25 mouse cellular contexts compared by ENCODE assay signal in genomic region chr9:70182639-70183038, GRCm38 (mm10). TPM values are rescaled to one million over a fixed set of nuclear protein-coding genes. Genes with fewer than 3 reads are reported as not detected.
DNase-seq lines count a peak whose midpoint lies in the region; ATAC-seq lines count a peak whose summit lies in the region.
"Had no signal": no experiment of that assay in that cellular context is flagged by ENCODE, and none has a peak within 500 bp of the region (broad histone marks: within the 10 kb centered on the region; RNA-seq: fewer than 3 reads in every experiment).

No protein-coding gene starts in this region.

- H3K9me3 ChIP-seq in hindbrain, embryonic 13.5 days = no peaks in the 10 kb centered on the region
- H3K9me3 ChIP-seq in hindbrain, embryonic 11.5 days (ENCODE audit: control insufficient read depth, low read length) = no peaks in the 10 kb centered on the region
- H3K9me3 ChIP-seq in limb, embryonic 10.5 days (replicated peaks) = no peaks in the 10 kb centered on the region
- H3K9me3 ChIP-seq: liver, embryonic 13.5 days had no signal

- H3K4me2 ChIP-seq in hindbrain, embryonic 13.5 days = no peak overlapping the region
- H3K4me2 ChIP-seq in hindbrain, embryonic 11.5 days (replicated peaks; ENCODE audit: low read depth, low read length) = no peak overlapping the region
- H3K4me2 ChIP-seq: liver, embryonic 13.5 days had no signal

- peaks cover 21% of the 10 kb centered on the region for H3K4me1 ChIP-seq in hindbrain, embryonic 13.5 days (replicated peaks)
- no peaks in the 10 kb centered on the region for H3K4me1 ChIP-seq in hindbrain, embryonic 11.5 days (replicated peaks; ENCODE audit: control insufficient read depth, insufficient read depth, low read length)
- H3K4me1 ChIP-seq in limb, embryonic 10.5 days = peaks cover 17% of the 10 kb centered on the region
- H3K4me1 ChIP-seq: liver, embryonic 13.5 days had no signal

- H3K27me3 ChIP-seq in hindbrain, embryonic 13.5 days = 0 out of 2 replicates have a peak, but pooled peaks cover 2% of the 10 kb centered on the region
- no peaks in the 10 kb centered on the region for H3K27me3 ChIP-seq in hindbrain, embryonic 11.5 days (ENCODE audit: control insufficient read depth, insufficient read depth, low read length)
- no peaks in the 10 kb centered on the region for H3K27me3 ChIP-seq in limb, embryonic 10.5 days (ENCODE audit: low read depth, poor library complexity, severe bottlenecking)
- H3K27me3 ChIP-seq: liver, embryonic 13.5 days; Patski had no signal

- WGBS in hindbrain, embryonic 13.5 days = 46% methylated on average over 7 of the region's 7 CpGs
- WGBS in hindbrain, embryonic 11.5 days = 56% methylated on average over 7 of the region's 7 CpGs
- 77% methylated on average over 7 of the region's 7 CpGs for WGBS in limb, embryonic 10.5 days

- DNase-seq in embryo, embryonic 11 days = peak; percentile 10
- no peak for DNase-seq in embryo, embryonic 10 days (ENCODE audit: low spot score)
- no peak for DNase-seq in hindbrain, embryonic 11.5 days (ENCODE audit: low spot score)
- DNase-seq in Muller cell, postnatal 12 days (ENCODE audit: inconsistent ontology term) = peak; percentile 39
- no peak for DNase-seq in limb, embryonic 10.5 days (ENCODE audit: low spot score)
- no peak for DNase-seq in MN1 (ENCODE audit: low spot score)
- DNase-seq: adrenal gland, adult 8-10 months; cerebellum, adult 18-20 months; cerebellum, postnatal 14 days; gastrocnemius, postnatal 36 days; kidney, postnatal 25 days; layer of hippocampus, postnatal 36 days; liver, embryonic 13.5 days; lung, adult 2 months; lung, postnatal 14 days; right cerebral cortex, postnatal 14 days; thymus, postnatal 25 days had no signal

- no peak overlapping the region for H3K4me3 ChIP-seq in hindbrain, embryonic 13.5 days
- H3K4me3 ChIP-seq in hindbrain, embryonic 11.5 days (ENCODE audit: low read depth, low read length) = no peak overlapping the region
- no peak overlapping the region for H3K4me3 ChIP-seq in limb, embryonic 10.5 days
- H3K4me3 ChIP-seq: layer of hippocampus, adult 2 months; liver, embryonic 13.5 days; megakaryocyte, embryonic 14.5 days had no signal

- no peak overlapping the region for H3K9ac ChIP-seq in hindbrain, embryonic 13.5 days
- no peak overlapping the region for H3K9ac ChIP-seq in hindbrain, embryonic 11.5 days (ENCODE audit: low read depth, low read length)
- H3K9ac ChIP-seq: liver, embryonic 13.5 days had no signal

- ATAC-seq in hindbrain, embryonic 13.5 days (ENCODE audit: low FRiP score) = no peak
- no peak for ATAC-seq in hindbrain, embryonic 11.5 days (ENCODE audit: low FRiP score)
- no peak for ATAC-seq in frontal cortex, adult (ENCODE audit: low TSS enrichment)
- ATAC-seq: CD4-positive, CD25-positive, alpha-beta regulatory T cell, adult 4 months; forebrain, embryonic 16.5 days; intestine, postnatal 0 days; Patski had no signal

- no peaks in the 10 kb centered on the region for H3K36me3 ChIP-seq in hindbrain, embryonic 13.5 days
- no peaks in the 10 kb centered on the region for H3K36me3 ChIP-seq in hindbrain, embryonic 11.5 days (ENCODE audit: control insufficient read depth, insufficient read depth, low read length)
- no peaks in the 10 kb centered on the region for H3K36me3 ChIP-seq in limb, embryonic 10.5 days
- H3K36me3 ChIP-seq: liver, embryonic 13.5 days had no signal

- H3K27ac ChIP-seq in hindbrain, embryonic 13.5 days = peak overlapping the region; percentile 79
- H3K27ac ChIP-seq in hindbrain, embryonic 11.5 days (ENCODE audit: low read depth, low read length) = no peak overlapping the region
- peak overlapping the region; percentile 40; the same call in 1 of the 2 replicates for H3K27ac ChIP-seq in limb, embryonic 10.5 days
- H3K27ac ChIP-seq: layer of hippocampus, adult 2 months; liver, embryonic 13.5 days had no signal

RNA-seq across cellular contexts. Expression of gene Myo1e, which starts 24.5 kb away (rescaled TPM):
- 8.3 and 9.2 TPM in 2 replicates for polyA plus RNA-seq in hindbrain, embryonic 13.5 days (2015; fragmentation: Nextera tagmentation; extraction: Ambion mirVana)
- polyA plus RNA-seq in hindbrain, embryonic 11.5 days (2014; fragmentation: Nextera tagmentation; extraction: Ambion mirVana) = 10.0 and 10.8 TPM in 2 replicates
- polyA plus RNA-seq in limb, embryonic 10.5 days (2016; fragmentation: Nextera tagmentation; extraction: Ambion mirVana) = 13.3 and 18.9 TPM in 2 replicates

RNA-seq across cellular contexts. Expression of gene Fam81a, which starts 40.3 kb away (rescaled TPM):
- 7.9 and 10.0 TPM in 2 replicates for polyA plus RNA-seq in hindbrain, embryonic 13.5 days (2015; fragmentation: Nextera tagmentation; extraction: Ambion mirVana)
- polyA plus RNA-seq in hindbrain, embryonic 11.5 days (2014; fragmentation: Nextera tagmentation; extraction: Ambion mirVana) = 6.3 and 8.4 TPM in 2 replicates
- 1.6 and 2.1 TPM in 2 replicates for polyA plus RNA-seq in limb, embryonic 10.5 days (2016; fragmentation: Nextera tagmentation; extraction: Ambion mirVana)

Comparison
In these comparisons a context has a peak if more than half of its experiments do, and no peak if none do; other contexts are left out.
1. DNase-seq: peak in embryo, embryonic 11 days (single experiment) and Muller cell, postnatal 12 days (single experiment); none in embryo, embryonic 10 days (single experiment), hindbrain, embryonic 11.5 days (single experiment), limb, embryonic 10.5 days (single experiment) and MN1 (single experiment).